Mouse (Mus musculus) fibroblast of lung, adult 2 months (primary cell): ENCODE measurements around the gene Carns1.

ENCODE experiments used
- DNase-seq: peaks from one replicate; pipeline ENCODE4 v3.0.0-alpha.2; 2011; ENCODE audit warnings: low read depth

Carns1 gene

GRCm38 (mm10) chr19:4175368-4175947 lies at the start of gene Carns1:
Carns1 (minus strand) TSS chr19:4175479.
- DNase-seq, result no peak

- no peak for DNase-seq
Observed at GRCm38 (mm10) chr19:4222165-4222564, 46.9 kb upstream of the Carns1 start.

GRCm38 (mm10) chr19:4220957-4221743 lies 45.9 kb upstream of the Carns1 start:
- no peak for DNase-seq

- DNase-seq, result no peak
Observed at GRCm38 (mm10) chr19:4220416-4220815, 45.1 kb upstream of the Carns1 start.

- DNase-seq, result no peak
Observed at GRCm38 (mm10) chr19:4219943-4220342, 44.7 kb upstream of the Carns1 start.

GRCm38 (mm10) chr19:4218784-4219183 lies 43.5 kb upstream of the Carns1 start:
- no peak for DNase-seq

- no peak for DNase-seq
Observed at GRCm38 (mm10) chr19:4218293-4218692, 43.0 kb upstream of the Carns1 start.

GRCm38 (mm10) chr19:4217855-4218254 lies 42.6 kb upstream of the Carns1 start:
- DNase-seq, result no peak

GRCm38 (mm10) chr19:4217140-4217539 lies 41.9 kb upstream of the Carns1 start:
- no peak for DNase-seq

- DNase-seq, result no peak
Observed at GRCm38 (mm10) chr19:4216041-4216685, 40.9 kb upstream of the Carns1 start.

- no peak for DNase-seq
Observed at GRCm38 (mm10) chr19:4215451-4215840, 40.2 kb upstream of the Carns1 start.

- DNase-seq, result no peak
Observed at GRCm38 (mm10) chr19:4214771-4215450, 39.6 kb upstream of the Carns1 start.

- DNase-seq, result peak; percentile 71
Observed at GRCm38 (mm10) chr19:4214071-4214770, 38.9 kb upstream of the Carns1 start, which contains the start of the genes Clcf1 and AC109138.7. Clcf1 (plus strand) TSS chr19:4214238. AC109138.7 (plus strand) TSS chr19:4214357.

GRCm38 (mm10) chr19:4213524-4213974 lies 38.3 kb upstream of the Carns1 start:
- peak; percentile 92 for DNase-seq

GRCm38 (mm10) chr19:4211891-4212588 lies 36.8 kb upstream of the Carns1 start:
- no peak for DNase-seq

- no peak for DNase-seq
Observed at GRCm38 (mm10) chr19:4208563-4208962, 33.3 kb upstream of the Carns1 start.

- DNase-seq, result no peak
Observed at GRCm38 (mm10) chr19:4206971-4207370, 31.7 kb upstream of the Carns1 start.

- DNase-seq, result no peak
Observed at GRCm38 (mm10) chr19:4204889-4205288, 29.6 kb upstream of the Carns1 start.

- DNase-seq, result no peak
Observed at GRCm38 (mm10) chr19:4203604-4204326, 28.5 kb upstream of the Carns1 start.

- no peak for DNase-seq
Observed at GRCm38 (mm10) chr19:4203148-4203547, 27.9 kb upstream of the Carns1 start.
